In genomic region chr9:3569952-3570351, GRCm38 (mm10) we compare ENCODE assay signal across 17 mouse cellular contexts. TPM values are rescaled to one million over a fixed set of nuclear protein-coding genes. Genes with fewer than 3 reads are reported as not detected.
"Had no signal": no experiment of that assay in that cellular context is flagged by ENCODE, and none has a peak within 500 bp of the region (broad histone marks: within the 10 kb centered on the region; RNA-seq: fewer than 3 reads in every experiment).

No protein-coding gene starts in this region.

- H3K27me3 ChIP-seq: neural tube, embryonic 13.5 days; neural tube, embryonic 15.5 days; stomach, embryonic 15.5 days had no signal

- H3K9ac ChIP-seq: neural tube, embryonic 13.5 days; neural tube, embryonic 15.5 days; stomach, embryonic 15.5 days had no signal

- H3K36me3 ChIP-seq: neural tube, embryonic 13.5 days; neural tube, embryonic 15.5 days; stomach, embryonic 15.5 days had no signal

- H3K9me3 ChIP-seq: neural tube, embryonic 13.5 days; neural tube, embryonic 15.5 days; stomach, embryonic 15.5 days had no signal

- H3K27ac ChIP-seq: neural tube, embryonic 13.5 days; neural tube, embryonic 15.5 days; stomach, embryonic 15.5 days; stomach, postnatal 0 days had no signal

- DNase-seq: retina, postnatal 1 day; right cerebral cortex, adult 18-20 months; right cerebral cortex, postnatal 14 days; right cerebral cortex, postnatal 25 days; right cerebral cortex, postnatal 4 days; spleen, adult 18-20 months; thymus, adult 18-20 months; thymus, adult 2 months; thymus, postnatal 14 days; thymus, postnatal 25 days; thymus, postnatal 36 days; thymus, postnatal 4 days had no signal

- H3K4me3 ChIP-seq: neural tube, embryonic 13.5 days; neural tube, embryonic 15.5 days; stomach, embryonic 15.5 days had no signal

- H3K4me1 ChIP-seq: neural tube, embryonic 13.5 days; neural tube, embryonic 15.5 days; stomach, embryonic 15.5 days had no signal

RNA-seq across cellular contexts. Expression of gene Gucy1a2, which starts 37.4 kb away (rescaled TPM):
- total RNA-seq: neutrophil, adult 5-6 weeks had no signal
